Mouse (Mus musculus) intestine, embryonic 15.5 days (tissue): Measurements from ENCODE around the gene Sema4c. TPM values are rescaled to one million over a fixed set of nuclear protein-coding genes. Genes with fewer than 3 reads are reported as not detected.

ENCODE experiments used
- ATAC-seq: fragments of 200-750 bp; cut with Nextera tagmentation; 2 replicates; pipeline ENCODE4 v1.8.0; 2017; ENCODE audit warnings: moderate TSS enrichment, moderate library complexity
- H3K27ac ChIP-seq: fragments of 300-500 bp; sonication (generic); 2 replicates; pipeline ENCODE4 v1.5.1; 2015; ENCODE audit warnings: mild to moderate bottlenecking, inconsistent platforms
- H3K27me3 ChIP-seq: fragments of 300-500 bp; sonication (generic); replicated peaks from 2 replicates; pipeline ENCODE4 v1.6.1; 2015; ENCODE audit warnings: inconsistent platforms
- H3K36me3 ChIP-seq: fragments of 300-500 bp; sonication (generic); 2 replicates; pipeline ENCODE4 v1.6.1; 2015; ENCODE audit warnings: inconsistent platforms
- H3K4me1 ChIP-seq: fragments of 300-500 bp; sonication (generic); replicated peaks from 2 replicates; pipeline ENCODE4 v1.6.1; 2015; ENCODE audit warnings: inconsistent platforms
- H3K4me2 ChIP-seq: fragments of 300-500 bp; sonication (generic); replicated peaks from 2 replicates; pipeline ENCODE4 v1.6.1; 2015; ENCODE audit warnings: mild to moderate bottlenecking, inconsistent platforms
- H3K4me3 ChIP-seq: fragments of 300-500 bp; sonication (generic); replicated peaks from 2 replicates; pipeline ENCODE4 v1.5.1; 2015; ENCODE audit warnings: inconsistent platforms
- H3K9ac ChIP-seq: fragments of 300-500 bp; sonication (generic); 2 replicates; pipeline ENCODE4 v1.6.1; 2015; ENCODE audit warnings: inconsistent platforms
- H3K9me3 ChIP-seq: fragments of 300-500 bp; sonication (generic); 2 replicates; pipeline ENCODE4 v1.6.1; 2016; ENCODE audit warnings: inconsistent platforms
- WGBS: fragments of 180-500 bp; shearing (Covaris S2); methylation state at CpG from one replicate; pipeline ENCODE4 v1.1.7; 2015; 5-methylcytosine and 5-hydroxymethylcytosine counted together
- polyA plus RNA-seq: library from polyadenylated mRNA; unstranded; fragments of >200 nt; fragmentation: Nextera tagmentation; extraction: Ambion mirVana; gene quantifications from 2 replicates; pipeline ENCODE4 v1.2.1, GENCODE M21; 2015

The Sema4c gene
- polyA plus RNA-seq, 1 experiment from 2014 or later, result 11.6 TPM

- Histone ChIP-seq H3K4me1 (peaks cover 35% of the 10 kb centered on the region), H3K9ac (no peak overlapping the region), H3K27ac (no peak overlapping the region), H3K4me2 (no peak overlapping the region), H3K36me3 (no peaks in the 10 kb centered on the region), H3K27me3 (no peaks in the 10 kb centered on the region), H3K4me3 (no peak overlapping the region), H3K9me3 (no peaks in the 10 kb centered on the region)
- 79% methylated on average over 2 of the region's 2 CpGs for WGBS
- ATAC-seq, result no peak
These were observed 5.0 kb upstream of the Sema4c start for GRCm38 (mm10) chr1:36563197-36563596.

- Histone ChIP-seq H3K4me1 (peaks cover 31% of the 10 kb centered on the region), H3K9me3 (no peaks in the 10 kb centered on the region), H3K9ac (no peak overlapping the region), H3K27ac (no peak overlapping the region), H3K4me2 (no peak overlapping the region), H3K36me3 (no peaks in the 10 kb centered on the region), H3K4me3 (no peak overlapping the region), H3K27me3 (no peaks in the 10 kb centered on the region)
- 63% methylated on average over 4 of the region's 4 CpGs for WGBS
- no peak for ATAC-seq
These were observed 4.2 kb upstream of the Sema4c start for GRCm38 (mm10) chr1:36562388-36562787.

- H3K27me3 ChIP-seq, result no peaks in the 10 kb centered on the region
- H3K4me3 ChIP-seq, result no peak overlapping the region
- H3K4me2 ChIP-seq, result no peak overlapping the region
- H3K9me3 ChIP-seq, result no peaks in the 10 kb centered on the region
- no peak for ATAC-seq
- no peaks in the 10 kb centered on the region for H3K36me3 ChIP-seq
- WGBS, result 50% methylated on average over 6 of the region's 6 CpGs
- H3K27ac ChIP-seq, result no peak overlapping the region
- H3K9ac ChIP-seq, result no peak overlapping the region
- peaks cover 33% of the 10 kb centered on the region for H3K4me1 ChIP-seq
These were observed 2.8 kb upstream of the Sema4c start for GRCm38 (mm10) chr1:36560903-36561302.

- WGBS, result 68% methylated on average over 5 of the region's 5 CpGs
- H3K9me3 ChIP-seq, result no peaks in the 10 kb centered on the region
- H3K9ac ChIP-seq, result no peak overlapping the region
- no peaks in the 10 kb centered on the region for H3K27me3 ChIP-seq
- H3K27ac ChIP-seq, result no peak overlapping the region
- no peak for ATAC-seq
- no peak overlapping the region for H3K4me2 ChIP-seq
- no peak overlapping the region for H3K4me3 ChIP-seq
- peaks cover 44% of the 10 kb centered on the region for H3K4me1 ChIP-seq
- no peaks in the 10 kb centered on the region for H3K36me3 ChIP-seq
These were observed 1.7 kb upstream of the Sema4c start for GRCm38 (mm10) chr1:36559888-36560287.

- H3K27me3 ChIP-seq, result no peaks in the 10 kb centered on the region
- peaks cover 50% of the 10 kb centered on the region for H3K4me1 ChIP-seq
- H3K27ac ChIP-seq, result no peak overlapping the region
- H3K4me2 ChIP-seq, result peak overlapping the region; percentile 89
- 35% methylated on average over 4 of the region's 4 CpGs for WGBS
- H3K36me3 ChIP-seq, result no peaks in the 10 kb centered on the region
- ATAC-seq, result no peak
- no peaks in the 10 kb centered on the region for H3K9me3 ChIP-seq
- 0 out of 2 replicates have a peak overlapping the region, but pooled peaks have one; percentile 90 for H3K4me3 ChIP-seq
- H3K9ac ChIP-seq, result no peak overlapping the region
These were observed 1.1 kb upstream of the Sema4c start for GRCm38 (mm10) chr1:36559256-36559655.

- Histone ChIP-seq H3K27ac (peak overlapping the region; percentile 99), H3K27me3 (no peaks in the 10 kb centered on the region), H3K4me2 (peak overlapping the region; percentile 89), H3K4me3 (peak overlapping the region; percentile 90), H3K9me3 (no peaks in the 10 kb centered on the region), H3K9ac (peak overlapping the region; percentile 93), H3K36me3 (peaks cover 15% of the 10 kb centered on the region), H3K4me1 (peaks cover 43% of the 10 kb centered on the region)
- ATAC-seq, result peak; percentile 73
- under 1% methylated on average over 44 of the region's 48 CpGs for WGBS
These were observed 615 bp downstream of the Sema4c start for GRCm38 (mm10) chr1:36557457-36558011.

- peak overlapping the region; percentile 90 for H3K4me3 ChIP-seq
- no peaks in the 10 kb centered on the region for H3K9me3 ChIP-seq
- H3K27ac ChIP-seq, result peak overlapping the region; percentile 99
- peak overlapping the region; percentile 93 for H3K9ac ChIP-seq
- H3K4me2 ChIP-seq, result peak overlapping the region; percentile 89
- peaks cover 36% of the 10 kb centered on the region for H3K4me1 ChIP-seq
- under 1% methylated on average over 52 of the region's 52 CpGs for whole genome bisulfite sequencing
- H3K36me3 ChIP-seq, result peaks cover 23% of the 10 kb centered on the region
- H3K27me3 ChIP-seq, result no peaks in the 10 kb centered on the region
- peak; percentile 79 for ATAC-seq
These were observed 1.3 kb downstream of the Sema4c start for GRCm38 (mm10) chr1:36556553-36557456.

- WGBS, result 7% methylated on average over 8 of the region's 8 CpGs
- H3K9ac ChIP-seq, result peak overlapping the region; percentile 93
- ATAC-seq, result no peak
- peak overlapping the region; percentile 89 for H3K4me2 ChIP-seq
- peaks cover 32% of the 10 kb centered on the region for H3K36me3 ChIP-seq
- no peaks in the 10 kb centered on the region for H3K9me3 ChIP-seq
- H3K4me3 ChIP-seq, result peak overlapping the region; percentile 90
- H3K27me3 ChIP-seq, result no peaks in the 10 kb centered on the region
- H3K27ac ChIP-seq, result peak overlapping the region; percentile 99
- H3K4me1 ChIP-seq, result peaks cover 36% of the 10 kb centered on the region
These were observed 2.3 kb downstream of the Sema4c start for GRCm38 (mm10) chr1:36555798-36556395.

- Histone ChIP-seq H3K27ac (peak overlapping the region; percentile 99; the same call in 1 of the 2 replicates), H3K4me3 (peak overlapping the region; percentile 90; the same call in 1 of the 2 replicates), H3K27me3 (no peaks in the 10 kb centered on the region), H3K4me1 (peaks cover 35% of the 10 kb centered on the region), H3K36me3 (peaks cover 42% of the 10 kb centered on the region), H3K4me2 (peak overlapping the region; percentile 89), H3K9me3 (no peaks in the 10 kb centered on the region), H3K9ac (peak overlapping the region; percentile 93; the same call in 1 of the 2 replicates)
- ATAC-seq, result no peak
- 66% methylated on average over 21 of the region's 21 CpGs for WGBS
These were observed 3.3 kb downstream of the Sema4c start for GRCm38 (mm10) chr1:36554633-36555399.

- 85% methylated on average over 16 of the region's 16 CpGs for WGBS
- H3K36me3 ChIP-seq, result peaks cover 54% of the 10 kb centered on the region
- no peak overlapping the region for H3K27ac ChIP-seq
- ATAC-seq, result no peak
- no peak overlapping the region for H3K4me2 ChIP-seq
- no peaks in the 10 kb centered on the region for H3K9me3 ChIP-seq
- no peak overlapping the region for H3K9ac ChIP-seq
- no peak overlapping the region for H3K4me3 ChIP-seq
- H3K4me1 ChIP-seq, result peaks cover 41% of the 10 kb centered on the region
- no peaks in the 10 kb centered on the region for H3K27me3 ChIP-seq
These were observed 5.6 kb downstream of the Sema4c start for GRCm38 (mm10) chr1:36552506-36552905.

- H3K4me1 ChIP-seq, result peaks cover 43% of the 10 kb centered on the region
- peaks cover 54% of the 10 kb centered on the region for H3K36me3 ChIP-seq
- no peak overlapping the region for H3K27ac ChIP-seq
- WGBS, result 84% methylated on average over 17 of the region's 17 CpGs
- no peaks in the 10 kb centered on the region for H3K9me3 ChIP-seq
- no peak overlapping the region for H3K4me3 ChIP-seq
- H3K27me3 ChIP-seq, result no peaks in the 10 kb centered on the region
- no peak overlapping the region for H3K9ac ChIP-seq
- H3K4me2 ChIP-seq, result no peak overlapping the region
- no peak for ATAC-seq
These were observed 6.2 kb downstream of the Sema4c start for GRCm38 (mm10) chr1:36551904-36552303.
